Mouse (Mus musculus): ENCODE measurements around the gene Nup133.

Nup133 gene

DNA sequence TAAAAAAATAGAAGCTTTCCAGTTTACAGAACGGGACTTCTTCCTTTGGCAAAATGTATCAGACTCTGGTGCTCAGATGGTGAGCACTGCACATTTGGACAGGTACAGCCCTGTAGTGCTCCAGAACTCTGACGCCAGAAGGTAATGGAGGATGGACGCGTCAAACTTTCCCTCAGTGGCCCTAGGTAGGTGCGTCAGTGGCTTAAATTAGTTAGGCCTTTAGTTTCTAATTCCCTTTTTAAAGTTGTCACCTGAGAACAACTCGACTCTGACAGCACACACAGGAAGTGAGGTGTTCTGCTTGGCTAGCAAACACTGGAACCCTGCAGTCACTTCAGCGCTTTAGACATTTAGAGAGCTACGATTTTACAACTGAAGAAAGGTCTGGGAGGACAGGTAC, 4.6 kb upstream of the Nup133 start:
- in situ Hi-C loops (cut with MboI, MseI) = no loop called here

DNA sequence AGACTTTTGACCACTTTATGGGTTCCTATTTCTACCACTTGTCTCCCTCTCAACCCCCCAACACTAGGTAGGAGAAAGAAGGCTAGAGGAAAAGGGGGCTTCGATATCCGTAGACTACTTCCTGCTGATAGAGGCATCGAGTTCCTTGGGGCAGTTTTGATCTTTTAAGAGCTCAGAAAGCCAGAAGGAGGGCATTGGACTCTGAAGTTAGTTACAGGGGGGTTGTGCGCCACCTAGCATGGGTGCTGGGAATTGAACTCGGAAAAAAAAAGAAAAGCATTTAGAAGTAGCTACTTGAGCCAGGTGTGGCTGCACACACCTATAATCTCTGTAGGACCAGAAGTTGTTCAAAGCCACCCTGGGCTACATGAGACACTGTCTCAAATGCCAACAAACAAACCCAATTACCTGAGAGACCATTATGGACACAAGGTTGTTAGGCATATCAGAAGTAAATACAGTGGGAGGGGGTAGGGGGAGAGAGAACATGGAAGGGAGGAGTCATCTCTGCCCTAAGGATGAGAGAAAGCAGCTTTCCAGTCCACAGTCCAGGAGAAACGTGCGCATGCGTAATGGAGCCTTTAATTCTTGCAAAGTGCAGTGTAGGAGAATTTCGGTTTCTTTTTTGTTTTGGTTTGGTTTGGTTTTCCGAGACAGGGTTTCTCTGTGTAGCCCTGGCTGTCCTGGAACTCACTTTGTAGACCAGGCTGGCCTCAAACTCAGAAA, 1.2 kb upstream of the Nup133 start:
- in situ Hi-C loops (cut with MboI, MseI) = no loop called here

DNA sequence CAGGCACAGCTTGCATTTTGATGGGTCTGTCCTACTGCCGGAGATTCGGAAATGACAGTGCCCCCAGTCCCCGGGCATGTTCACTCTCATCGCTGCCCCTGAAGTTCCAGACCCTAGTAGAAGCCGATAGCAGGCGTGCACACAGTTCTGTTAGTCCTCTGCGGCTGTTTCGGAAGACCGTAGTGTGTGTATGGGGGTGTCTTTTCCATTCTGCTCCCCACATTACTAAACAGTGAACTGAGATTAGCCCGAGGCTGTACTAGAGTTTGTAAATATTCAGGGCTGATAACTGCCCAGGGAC, 571 bp upstream of the Nup133 start:
- in situ Hi-C loops (cut with MboI, MseI) = no loop called here

DNA sequence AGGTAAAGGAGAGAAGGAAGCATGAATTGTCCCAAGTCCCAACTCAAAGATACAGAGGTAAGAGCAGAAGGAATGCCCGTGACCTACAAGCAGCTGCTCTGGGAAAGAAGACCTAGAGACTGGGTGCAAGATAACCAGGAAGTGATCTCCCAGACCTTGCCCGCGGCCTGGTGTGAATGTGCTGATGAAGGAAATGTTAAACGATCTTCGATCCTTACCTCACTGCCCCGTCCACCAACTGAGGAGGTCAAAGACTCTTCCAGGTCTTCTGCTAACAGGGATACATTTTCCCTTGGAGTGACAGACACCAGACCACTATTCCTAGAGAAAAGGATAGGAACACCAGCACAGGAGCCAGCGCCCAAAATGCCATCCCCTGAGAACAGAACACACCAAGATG, 20.0 kb downstream of the Nup133 start:
- in situ Hi-C loops (cut with MboI, MseI) = no loop called here

DNA sequence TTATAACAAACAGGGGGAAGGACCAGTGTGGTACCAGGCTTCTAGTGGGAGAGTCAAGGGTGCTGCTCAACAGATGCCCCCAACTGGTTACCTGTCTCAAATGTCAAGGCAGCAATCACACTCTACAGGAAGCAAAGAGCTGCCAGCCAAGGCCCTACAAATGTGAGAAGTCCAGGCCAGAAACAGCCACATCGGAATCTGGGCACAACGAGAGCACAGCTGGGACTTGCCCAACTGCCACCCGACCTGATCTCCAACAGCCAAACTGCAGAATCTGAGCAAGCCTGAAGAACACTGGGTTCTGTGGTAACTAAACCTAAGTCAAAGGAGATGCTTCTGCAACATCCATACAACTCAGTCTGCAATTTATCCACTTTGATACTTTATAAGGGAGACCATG, 23.4 kb downstream of the Nup133 start:
- in situ Hi-C loops (cut with MboI, MseI) = no loop called here

DNA sequence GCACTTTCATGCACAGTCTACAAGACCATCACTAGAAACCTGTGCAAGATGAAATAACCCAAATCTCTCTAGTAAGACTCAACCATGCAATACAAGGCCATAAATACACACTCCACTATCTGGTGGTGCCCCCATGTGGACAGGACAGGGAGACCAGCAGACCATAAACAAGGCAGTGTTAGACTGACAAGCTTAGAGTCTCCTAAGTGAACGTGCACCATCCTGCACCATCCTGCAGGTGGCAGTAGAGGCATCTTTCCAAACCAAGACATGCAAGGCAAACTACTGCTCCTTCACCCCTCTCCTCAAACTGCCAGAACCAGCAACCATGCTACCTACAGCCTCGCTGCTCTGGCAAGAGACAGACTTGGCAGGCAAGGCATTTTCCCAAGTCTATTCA, 24.3 kb downstream of the Nup133 start:
- in situ Hi-C loops (cut with MboI, MseI) = no loop called here

DNA sequence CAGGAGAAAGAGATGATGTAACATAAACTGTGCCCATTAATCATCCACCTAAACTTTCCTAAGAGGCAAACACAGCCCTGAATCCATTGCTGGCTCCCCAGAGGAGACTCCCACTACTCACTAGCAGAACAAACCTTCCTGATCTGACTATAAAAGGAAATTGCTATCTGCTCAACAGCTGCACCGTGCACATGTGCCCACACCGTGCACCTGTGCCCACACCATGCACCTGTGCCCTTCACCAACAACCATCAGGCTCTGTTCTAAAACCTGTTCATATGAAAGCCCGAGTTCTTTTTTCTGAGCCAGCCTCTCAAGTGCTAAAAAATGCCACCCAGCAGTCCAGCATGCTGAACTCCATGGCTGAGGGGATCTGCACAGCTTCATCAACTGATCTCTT, 34.4 kb downstream of the Nup133 start:
- in situ Hi-C loops (cut with MboI, MseI) = no loop called here

DNA sequence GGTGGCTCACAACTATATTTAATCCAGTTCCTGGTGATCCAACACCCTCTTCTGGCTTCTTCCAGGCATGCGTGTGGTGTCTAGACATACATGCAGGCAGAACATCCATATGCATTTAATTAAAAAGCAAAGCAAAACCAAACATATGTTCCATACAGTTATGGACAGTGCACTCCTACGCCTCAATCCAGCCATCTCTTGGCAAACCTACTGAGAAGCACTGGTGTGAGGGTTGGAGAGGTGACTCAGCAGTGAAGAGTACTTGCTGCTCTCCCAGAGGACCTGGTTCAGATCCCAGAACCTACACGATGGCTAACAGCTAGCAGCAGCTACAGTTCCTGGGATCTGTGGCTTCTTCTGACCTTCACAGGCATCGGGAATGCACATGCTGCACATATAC, 36.8 kb downstream of the Nup133 start:
- in situ Hi-C loops (cut with MboI, MseI) = no loop called here

DNA sequence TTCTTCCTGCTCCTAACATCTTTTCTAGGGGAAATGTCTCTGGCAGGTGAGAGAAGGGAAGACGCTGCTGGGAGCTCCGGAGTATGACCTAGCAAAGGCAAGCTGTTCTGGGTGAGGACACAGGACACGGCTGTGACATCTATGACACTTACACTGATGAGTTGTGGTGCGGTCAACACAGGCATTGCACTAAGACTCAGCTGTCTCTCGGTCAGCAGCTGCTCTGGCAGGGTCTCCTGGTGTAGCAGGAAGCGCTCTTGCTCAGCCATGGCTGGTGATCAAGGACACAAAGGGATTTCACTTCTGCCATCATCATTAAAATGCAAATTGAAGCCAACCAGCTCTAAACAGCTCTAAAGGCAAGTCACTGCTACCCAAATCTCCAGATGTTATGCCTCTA, 41.5 kb downstream of the Nup133 start:
- in situ Hi-C loops (cut with MboI, MseI) = no loop called here

DNA sequence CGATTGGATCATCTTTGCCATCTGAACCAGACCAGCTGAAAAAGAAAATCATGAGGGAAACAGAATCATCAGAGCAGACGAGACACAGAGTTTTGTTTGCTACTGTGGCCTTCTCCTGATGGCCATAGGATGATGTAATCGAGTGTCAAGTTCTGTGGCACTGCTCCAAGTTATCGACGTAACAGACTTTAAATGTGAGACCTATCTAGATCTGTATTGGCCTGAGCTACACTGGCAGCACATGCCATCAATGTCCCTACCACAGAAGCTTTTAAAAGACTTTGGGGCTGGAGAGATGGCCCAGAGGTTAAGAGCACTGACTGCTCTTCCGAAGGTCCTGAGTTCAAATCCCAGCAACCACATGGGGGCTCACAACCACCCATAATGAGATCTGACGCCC, 46.4 kb downstream of the Nup133 start:
- in situ Hi-C loops (cut with MboI, MseI) = no loop called here

DNA sequence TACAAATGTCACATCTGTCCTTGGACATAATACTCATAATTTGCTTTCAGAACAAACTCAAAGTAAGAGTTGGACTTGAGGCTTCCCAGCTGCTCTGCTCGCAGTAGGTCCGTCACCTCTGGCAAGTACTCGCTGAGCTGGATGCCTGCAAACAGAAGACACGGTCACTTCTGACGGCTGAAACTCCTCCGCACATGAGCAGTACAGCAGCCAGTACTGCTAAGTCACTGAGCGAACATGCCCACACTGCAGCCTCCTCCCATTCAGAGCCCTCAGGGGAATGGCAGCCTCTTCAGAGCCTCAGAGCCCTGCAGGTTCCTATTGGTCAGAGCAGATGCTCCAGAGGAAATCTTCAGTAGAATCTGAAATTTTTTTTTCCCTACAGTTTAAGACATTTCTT, 49.7 kb downstream of the Nup133 start:
- in situ Hi-C loops (cut with MboI, MseI) = no loop called here

DNA sequence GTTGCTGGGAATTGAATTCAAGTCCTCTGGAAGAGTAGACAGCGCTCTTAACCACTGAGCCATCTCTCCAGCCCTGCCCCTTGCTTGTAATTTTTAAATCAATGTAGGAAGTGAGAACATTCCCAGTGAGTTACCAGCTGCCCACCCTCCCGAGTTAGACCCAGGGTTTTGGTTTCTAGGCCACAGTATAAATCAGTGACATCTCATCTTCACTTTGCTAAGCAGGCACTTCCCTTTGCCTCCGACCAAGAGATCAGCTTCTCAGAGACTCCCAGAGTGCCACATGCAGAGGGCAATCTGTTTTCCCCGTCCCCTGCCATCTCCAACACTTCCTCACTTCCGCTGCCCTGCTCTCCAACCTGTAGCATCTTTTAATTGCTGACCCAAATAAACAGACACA, 50.5 kb downstream of the Nup133 start:
- in situ Hi-C loops (cut with MboI, MseI) = no loop called here

DNA sequence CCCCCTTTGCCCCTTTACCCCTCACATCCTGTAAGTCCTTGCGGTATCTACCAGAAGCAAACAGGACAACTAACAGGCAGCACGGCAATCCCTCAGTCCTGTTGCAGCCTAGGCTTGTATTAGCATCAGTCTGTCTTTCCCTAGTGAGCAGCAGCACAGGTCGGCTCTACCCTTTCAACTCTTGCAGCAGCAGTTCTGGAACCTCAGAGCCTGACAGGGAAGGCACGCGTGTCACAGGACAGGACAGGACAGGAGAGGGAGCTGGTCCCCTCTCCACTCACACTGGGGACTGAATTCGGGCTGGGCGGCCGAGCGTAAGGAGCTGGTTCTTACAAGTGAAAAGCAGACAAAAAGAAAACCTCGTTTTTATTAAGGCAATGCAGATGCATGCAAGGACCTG, 52.3 kb downstream of the Nup133 start:
- in situ Hi-C loops (cut with MboI, MseI) = no loop called here

DNA sequence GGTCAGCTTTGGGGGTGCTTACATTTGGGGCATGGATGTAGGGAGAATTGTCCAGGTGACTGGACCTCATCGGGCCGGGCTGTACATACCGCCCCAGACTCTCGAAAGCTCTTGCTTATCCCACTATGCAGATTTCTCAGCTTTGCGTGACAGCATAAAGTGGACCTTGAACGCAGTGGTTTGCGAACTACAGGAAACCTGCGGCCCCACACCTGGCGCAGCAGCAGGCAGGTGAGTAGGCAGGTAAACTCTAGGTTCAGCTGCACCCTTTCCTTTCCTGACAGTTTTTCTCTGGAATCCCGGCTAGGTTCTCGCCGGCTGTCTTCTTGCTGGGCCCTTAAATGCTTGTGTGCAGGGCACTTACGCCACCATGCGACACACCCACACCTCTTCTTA, 52.7 kb downstream of the Nup133 start:
- in situ Hi-C loops (cut with MboI, MseI) = no loop called here

DNA sequence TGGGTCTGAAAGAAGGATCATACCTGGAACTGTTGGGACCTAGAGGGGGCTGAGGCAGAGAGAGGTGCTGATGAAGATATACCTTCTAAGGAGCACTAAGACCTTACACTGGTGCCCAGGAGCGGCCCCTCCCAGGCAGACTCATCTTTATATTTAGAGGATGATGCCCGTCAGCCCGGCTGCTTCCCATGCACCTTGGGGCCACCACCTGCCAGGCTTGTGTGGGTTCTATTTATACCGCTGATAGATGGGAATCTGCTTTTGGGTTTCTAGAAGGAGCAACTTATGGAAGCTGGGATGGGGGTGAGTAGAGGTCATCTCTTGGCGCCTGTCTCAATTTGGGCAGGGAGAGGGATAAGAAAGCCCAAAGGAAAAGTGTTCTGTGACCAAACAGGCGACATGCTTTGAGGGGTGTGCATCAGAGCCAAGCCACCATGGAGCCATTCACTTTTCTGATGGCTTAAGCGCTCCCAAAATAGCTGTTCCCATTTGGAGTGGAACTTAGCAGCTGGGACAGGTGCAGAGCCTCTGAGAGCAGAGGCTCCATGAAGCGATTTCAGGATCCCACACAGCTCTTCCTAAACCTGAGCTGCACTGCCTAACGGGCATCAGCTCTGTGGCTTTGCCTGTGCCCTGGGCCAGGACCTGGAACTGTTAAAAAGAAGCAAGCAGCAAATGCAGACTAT, 53.2 kb downstream of the Nup133 start:
- in situ Hi-C loops (cut with MboI, MseI) = no loop called here

DNA sequence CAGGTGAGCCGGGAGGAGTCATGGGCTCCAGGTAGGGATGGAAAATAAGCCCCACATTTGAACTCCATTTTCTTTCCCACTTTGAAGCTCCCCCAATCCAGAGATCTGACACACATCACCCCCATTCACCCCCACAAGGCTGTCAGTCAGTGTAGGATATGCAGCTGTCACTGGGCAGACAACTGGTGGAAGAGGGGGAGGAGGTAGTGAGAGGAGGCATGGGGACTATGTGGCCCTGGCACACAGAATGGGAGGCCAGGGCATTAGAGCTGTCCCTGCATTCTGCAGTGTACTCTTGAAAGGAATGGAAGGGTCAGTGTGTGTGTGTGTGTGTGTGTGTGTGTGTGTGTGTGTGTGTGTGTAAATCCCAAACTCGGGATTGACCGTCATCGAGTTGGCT, 53.8 kb downstream of the Nup133 start:
- in situ Hi-C loops (cut with MboI, MseI) = no loop called here

DNA sequence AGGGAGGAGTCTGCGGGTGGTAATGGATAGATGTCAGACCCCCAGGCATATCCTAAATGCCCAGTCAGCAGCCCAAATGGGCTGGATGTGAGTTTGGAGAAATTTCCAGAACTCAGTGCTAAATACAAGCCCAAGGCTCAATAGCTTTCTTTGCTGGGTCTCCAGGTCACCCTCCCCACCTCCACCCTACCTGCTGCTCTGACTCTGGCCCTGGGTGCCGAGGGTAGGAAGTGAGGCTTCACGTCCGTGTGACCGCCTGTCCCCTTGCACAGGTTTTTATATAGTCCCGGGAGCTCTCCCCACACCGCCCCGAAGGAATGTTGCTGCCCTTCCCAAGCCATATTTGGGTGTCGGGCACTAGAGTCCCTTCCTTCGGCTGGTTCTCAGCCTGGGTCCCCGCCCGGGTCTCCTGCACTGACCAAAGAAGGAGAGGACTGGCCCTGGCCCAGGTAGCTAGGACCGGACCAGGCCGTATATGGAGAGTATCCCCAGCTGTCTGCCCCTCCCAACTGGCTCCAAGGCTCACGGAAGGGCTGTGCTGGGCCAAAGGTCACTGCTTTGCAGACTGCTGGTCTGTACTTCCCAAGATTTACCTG, 54.5 kb downstream of the Nup133 start, which contains the start of gene Acta1:
Acta1 (minus strand) TSS at position 250 of the 596 bp plus-strand sequence.
- in situ Hi-C loops (cut with MboI, MseI) = no loop called here

DNA sequence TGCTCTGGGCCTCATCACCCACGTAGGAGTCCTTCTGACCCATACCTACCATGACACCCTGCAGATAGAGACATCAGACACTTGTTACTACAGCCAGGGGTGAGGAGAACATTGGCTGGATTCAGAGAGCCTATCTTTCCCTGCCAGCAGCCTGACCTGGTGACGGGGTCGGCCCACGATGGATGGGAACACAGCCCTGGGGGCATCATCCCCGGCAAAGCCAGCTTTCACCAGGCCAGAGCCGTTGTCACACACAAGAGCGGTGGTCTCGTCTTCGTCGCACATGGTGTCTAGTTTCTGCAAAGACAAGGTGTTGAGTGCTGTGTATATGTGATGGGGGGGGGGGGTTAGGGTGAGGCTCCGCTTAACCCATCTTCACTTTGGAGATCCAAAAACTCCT, 55.7 kb downstream of the Nup133 start:
- in situ Hi-C loops (cut with MboI, MseI) = no loop called here

DNA sequence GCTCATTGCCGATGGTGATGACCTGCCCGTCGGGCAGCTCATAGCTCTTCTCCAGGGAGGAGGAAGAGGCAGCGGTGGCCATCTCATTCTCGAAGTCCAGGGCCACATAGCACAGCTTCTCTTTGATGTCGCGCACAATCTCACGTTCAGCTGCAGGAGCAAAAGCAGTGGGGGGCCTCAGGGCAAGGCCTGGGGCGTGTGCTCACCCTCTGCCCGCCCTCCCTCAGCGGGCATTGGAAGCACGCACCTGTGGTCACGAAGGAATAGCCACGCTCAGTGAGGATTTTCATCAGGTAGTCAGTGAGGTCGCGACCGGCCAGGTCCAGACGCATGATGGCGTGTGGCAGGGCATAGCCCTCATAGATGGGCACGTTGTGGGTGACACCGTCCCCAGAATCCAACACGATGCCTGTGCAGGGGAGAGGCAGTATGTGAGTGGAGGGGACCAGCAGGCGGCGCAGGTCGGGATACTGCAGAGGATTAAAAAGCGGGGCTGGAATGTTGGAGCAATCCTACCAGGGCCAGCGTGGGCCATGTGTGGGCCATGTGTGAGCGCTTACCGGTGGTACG, 56.4 kb downstream of the Nup133 start:
- in situ Hi-C loops (cut with MboI, MseI) = no loop called here

DNA sequence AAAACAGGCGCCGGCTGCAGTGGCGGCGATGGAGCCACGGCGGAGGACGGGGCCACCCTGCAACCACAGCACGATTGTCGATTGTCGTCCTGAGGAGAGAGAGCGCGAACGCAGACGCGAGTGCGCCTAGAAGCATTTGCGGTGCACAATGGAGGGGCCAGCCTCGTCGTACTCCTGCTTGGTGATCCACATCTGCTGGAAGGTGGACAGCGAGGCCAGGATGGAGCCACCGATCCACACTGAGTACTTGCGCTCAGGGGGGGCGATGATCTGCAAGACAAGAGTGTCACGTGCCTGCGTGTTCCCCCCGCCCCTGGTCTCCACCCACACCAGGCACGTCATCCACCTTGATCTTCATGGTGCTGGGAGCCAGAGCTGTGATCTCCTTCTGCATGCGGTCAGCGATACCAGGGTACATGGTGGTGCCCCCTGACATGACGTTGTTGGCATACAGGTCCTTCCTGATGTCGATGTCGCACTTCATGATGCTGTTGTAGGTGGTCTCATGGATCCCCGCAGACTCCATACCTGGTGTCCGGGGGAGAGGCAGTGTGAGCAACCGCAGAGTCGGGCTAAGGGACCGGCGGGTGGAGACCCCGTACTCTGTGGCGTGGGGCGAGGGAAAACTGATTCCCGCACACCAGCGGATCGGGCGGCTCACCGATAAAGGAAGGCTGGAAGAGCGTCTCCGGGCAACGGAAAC, 57.0 kb downstream of the Nup133 start:
- in situ Hi-C loops (cut with MboI, MseI) = no loop called here

DNA sequence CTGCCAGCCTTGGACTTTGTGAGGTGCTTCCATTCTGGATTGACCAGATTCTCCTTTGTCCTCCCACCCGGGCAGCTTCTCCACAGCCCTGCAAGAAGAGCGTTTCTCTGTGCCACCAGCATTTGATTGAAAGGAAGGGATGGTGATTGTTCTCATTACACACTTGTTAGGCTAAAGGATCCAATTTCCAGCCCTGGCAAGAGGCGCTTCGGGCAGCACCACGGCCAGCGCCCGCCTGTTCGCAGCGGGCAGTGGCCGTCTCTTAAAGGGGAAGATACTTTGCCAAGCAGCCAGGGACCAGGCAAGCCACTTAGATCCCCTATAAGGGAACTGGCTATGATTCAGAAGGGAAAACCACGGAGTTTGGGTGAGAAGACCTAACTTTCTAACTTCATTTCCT, 57.8 kb downstream of the Nup133 start:
- in situ Hi-C loops (cut with MboI, MseI) = no loop called here

DNA sequence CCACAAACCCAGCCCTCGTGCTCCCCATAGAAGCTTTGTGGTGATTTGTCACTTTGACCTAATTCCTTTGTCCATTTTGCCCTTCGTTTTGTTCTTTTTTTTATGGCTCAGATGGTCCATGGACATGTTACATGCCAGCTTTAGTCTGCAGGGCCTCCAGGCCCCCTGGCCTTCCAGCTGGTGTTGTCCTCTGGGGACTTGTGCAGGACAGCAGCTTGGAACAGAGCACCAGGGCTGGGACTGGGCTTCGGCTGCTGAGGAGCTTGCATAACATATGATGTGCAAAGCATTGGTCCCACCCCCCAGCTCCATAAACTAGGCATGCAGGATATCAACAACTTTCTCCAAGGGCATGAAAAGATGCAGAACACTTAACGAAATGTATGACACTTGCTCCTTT, 59.3 kb downstream of the Nup133 start:
- in situ Hi-C loops (cut with MboI, MseI) = no loop called here

Data from T-helper 2 cell (primary cell).